Mouse (Mus musculus) urinary bladder, postnatal 4 days (tissue): Measurements from ENCODE around the gene Mad2l1bp.

Experiments used
- DNase-seq, 2 experiments: peaks; one replicate each; pipeline ENCODE4 v3.0.0; 2021 to 2022; ENCODE audit warnings: low spot score in 2 of 2

Mad2l1bp gene

DNA sequence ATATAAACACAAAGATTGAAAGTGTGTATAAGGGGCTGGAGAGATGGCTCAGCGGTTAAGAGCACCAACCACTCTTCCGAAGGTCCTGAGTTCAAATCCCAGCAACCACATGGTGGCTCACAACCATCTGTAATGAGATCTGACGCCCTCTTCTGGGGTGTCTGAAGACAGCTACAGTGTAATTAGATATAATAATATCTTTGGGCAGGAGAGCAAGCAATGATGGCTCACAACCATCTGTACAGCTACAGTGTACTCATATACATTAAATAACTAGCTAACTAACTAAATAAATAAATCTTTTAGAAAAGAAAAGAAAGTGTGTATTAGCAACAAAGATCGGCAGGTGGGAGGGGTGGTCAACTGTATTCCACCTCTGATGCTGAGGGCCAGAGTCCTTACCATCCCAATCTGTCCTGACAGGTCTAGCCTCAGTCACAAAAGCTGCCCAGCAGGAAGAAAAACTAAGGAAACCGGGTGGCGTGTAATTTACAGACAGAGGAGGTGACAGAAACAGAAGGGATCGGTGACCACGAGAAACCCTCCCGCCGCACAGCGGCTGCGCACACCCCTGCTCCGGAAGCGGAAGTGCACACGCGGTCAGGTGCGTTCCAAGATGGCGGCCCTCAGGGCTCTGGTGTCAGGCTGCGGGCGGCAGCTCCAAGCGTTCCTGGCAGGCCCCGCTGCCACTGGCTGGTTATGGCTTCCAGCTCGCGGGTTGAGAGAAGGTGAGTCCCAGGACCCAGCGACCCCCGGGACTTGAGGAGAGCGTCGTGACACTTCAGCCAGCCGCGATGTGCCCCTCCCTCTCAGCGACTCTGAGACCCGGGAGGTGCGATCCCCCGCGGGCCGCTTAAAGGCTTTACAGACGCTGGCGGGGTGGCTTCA lies 42.7 kb downstream of the Mad2l1bp start, which contains the start of gene Mrps18a:
Gene Mrps18a (plus strand): TSS at position 585 of the 888 bp plus-strand sequence.
- DNase-seq = peak; percentile 73 to 80

DNA sequence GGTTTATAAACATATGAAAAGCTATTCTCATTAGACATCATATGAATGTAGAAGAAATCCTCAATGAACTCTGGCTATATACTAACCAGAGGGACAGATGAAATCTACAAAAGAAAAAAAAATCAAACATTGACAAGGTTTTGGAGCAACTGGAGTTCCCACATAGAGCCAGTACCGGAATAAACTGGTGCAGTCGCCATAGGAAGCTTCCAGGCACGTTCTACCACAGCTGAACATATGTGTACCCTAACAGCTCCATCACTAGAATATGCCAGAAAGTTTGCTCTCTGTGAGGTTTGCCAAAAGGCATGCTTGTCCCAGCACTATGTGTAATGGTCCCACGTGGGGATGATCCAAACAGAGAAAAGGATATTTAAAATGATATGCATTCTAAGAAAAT lies 45.1 kb downstream of the Mad2l1bp start:
- no peak for DNase-seq

DNA sequence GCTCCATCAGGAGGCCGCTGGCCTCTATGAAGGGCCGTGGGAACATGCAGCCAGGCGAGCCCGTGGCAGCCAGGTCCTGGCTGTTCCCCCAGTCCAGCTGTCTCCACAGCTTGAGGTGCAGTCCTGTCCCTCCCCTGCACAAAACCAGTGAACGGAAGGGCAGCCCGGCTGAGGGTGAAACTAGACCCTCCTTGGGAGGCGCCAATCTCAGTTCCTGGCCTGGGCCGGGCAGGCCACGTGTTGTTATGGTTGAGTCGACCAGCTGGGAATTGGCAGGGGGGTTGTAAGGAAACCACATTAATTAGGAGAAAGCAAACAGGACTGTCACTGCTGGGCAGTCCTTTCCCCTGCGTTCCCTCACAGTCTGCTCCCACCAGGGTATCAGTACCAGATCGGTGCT lies 48.9 kb downstream of the Mad2l1bp start:
- DNase-seq = peak in 1 of 2 experiments; percentile 49

DNA sequence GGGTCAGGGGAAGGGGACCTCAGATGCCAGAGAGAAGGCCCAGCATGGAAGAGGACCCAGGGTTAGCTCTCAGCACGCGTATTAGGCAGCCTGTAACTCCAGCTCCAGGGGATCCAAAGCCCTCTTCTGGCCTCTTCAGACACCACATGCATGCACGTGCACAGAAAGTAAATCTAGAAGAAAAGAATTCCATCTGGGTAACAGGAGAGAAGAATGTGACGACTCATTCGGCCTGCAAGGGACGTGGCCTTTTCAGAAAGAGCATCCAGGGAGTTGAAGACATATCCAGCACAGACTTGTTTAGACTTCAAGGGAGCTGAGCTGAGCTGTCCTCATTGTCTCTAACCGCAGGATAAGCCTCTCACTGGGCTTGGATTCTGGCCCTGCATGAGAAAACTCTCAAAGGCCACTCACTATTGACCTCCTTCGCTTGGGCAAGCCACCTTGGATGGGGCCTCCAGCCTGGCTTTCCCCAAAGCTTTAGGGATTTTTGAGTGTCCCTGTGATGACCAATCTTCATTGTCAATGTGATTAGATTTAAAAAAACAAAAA lies 50.7 kb downstream of the Mad2l1bp start:
- no peak for DNase-seq

DNA sequence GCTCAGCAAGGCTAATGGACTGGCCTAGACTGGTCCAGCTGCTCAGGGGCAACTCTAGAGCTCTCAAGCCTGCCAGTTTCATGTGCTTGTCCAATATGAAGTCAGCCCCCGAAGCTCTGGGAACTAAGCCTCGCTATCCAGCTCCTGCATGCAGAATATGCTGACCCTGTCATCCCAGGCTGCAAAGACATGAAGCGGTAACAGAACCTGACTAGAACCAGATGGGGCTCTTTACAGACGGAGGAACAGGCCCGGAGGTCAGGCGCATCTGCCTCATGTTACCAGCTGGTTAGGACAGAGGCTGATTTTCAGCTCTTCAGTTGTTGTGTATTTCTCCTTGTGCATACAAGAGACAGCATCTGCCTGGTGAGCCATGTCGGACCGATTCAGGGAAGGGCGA lies 51.4 kb downstream of the Mad2l1bp start:
- no peak for DNase-seq

DNA sequence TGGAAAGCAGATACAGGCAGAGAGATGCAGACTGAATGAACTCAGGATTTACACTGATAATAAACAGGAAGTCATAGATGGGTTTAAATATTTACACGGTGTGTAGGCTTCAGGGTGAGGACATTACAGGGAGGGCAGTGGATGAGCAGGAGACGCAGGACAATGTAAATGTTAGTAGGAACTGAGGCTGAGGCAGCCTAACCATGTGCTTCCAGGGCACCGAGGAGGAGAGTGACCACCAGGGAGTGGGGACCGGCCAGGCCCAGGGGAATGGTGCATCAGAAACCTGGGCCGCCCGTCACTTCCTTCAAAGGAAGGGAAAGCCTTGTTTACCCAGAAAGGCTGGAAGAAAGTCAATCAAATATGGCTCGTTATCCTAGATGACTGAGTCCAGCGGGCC lies 54.8 kb downstream of the Mad2l1bp start:
- no peak for DNase-seq
